Mouse (Mus musculus) bone marrow, adult 2 months (tissue): ENCODE measurements around the gene Pcyt2. TPM values are rescaled to one million over a fixed set of nuclear protein-coding genes. Genes with fewer than 3 reads are reported as not detected.

ENCODE experiments used
- H3K27ac ChIP-seq: fragments of 200-500 bp; 2 replicates; pipeline ENCODE4 v1.5.1; 2012; ENCODE audit warnings: low read depth, mild to moderate bottlenecking, control low read depth, inconsistent platforms, low read length; ENCODE audit not compliant: control insufficient read depth, poor library complexity, insufficient read depth
- H3K4me1 ChIP-seq: fragments of 200-500 bp; 2 replicates; pipeline ENCODE4 v1.6.1; 2011; ENCODE audit warnings: low read length; ENCODE audit not compliant: control insufficient read depth, insufficient read depth
- H3K4me3 ChIP-seq: fragments of 200-500 bp; replicated peaks from 2 replicates; pipeline ENCODE3; 2011; ENCODE audit warnings: mild to moderate bottlenecking, low read depth, low read length, control low read depth; ENCODE audit not compliant: control insufficient read depth
- CTCF ChIP-seq: fragments of 200-500 bp; IDR thresholded peaks from 2 replicates; pipeline ENCODE4 v1.5.1; 2011; ENCODE audit warnings: low read length, control low read depth; ENCODE audit not compliant: control insufficient read depth, insufficient read depth
- POLR2A ChIP-seq: fragments of 200-500 bp; IDR thresholded peaks from 2 replicates; pipeline ENCODE4 v1.6.1; 2011; ENCODE audit warnings: low read depth, mild to moderate bottlenecking, control low read depth, low read length, borderline replicate concordance; ENCODE audit not compliant: control insufficient read depth
- WGBS: fragments of 180-500 bp; shearing (Covaris S2); methylation state at CpG from one replicate; pipeline ENCODE4 v1.1.7; 2018; 5-methylcytosine and 5-hydroxymethylcytosine counted together
- polyA plus RNA-seq: library from polyadenylated mRNA; stranded (reverse); fragments of >200 nt; gene quantifications from 2 replicates; pipeline ENCODE4 v1.2.4, GENCODE M21; 2011; ENCODE audit warnings: low replicate concordance; ENCODE audit not compliant: missing spikeins, insufficient read depth, insufficient read length

The Pcyt2 gene
- polyA plus RNA-seq, 1 experiment: 46.8 TPM

GRCm38 (mm10) chr11:120659509-120660300 lies 42.0 kb upstream of the Pcyt2 start:
- no peak for TF ChIP-seq POLR2A
- TF ChIP-seq CTCF: no peak
- H3K4me1 ChIP-seq: no peaks in the 10 kb centered on the region
- 6% methylated on average over 50 of the region's 50 CpGs for WGBS

GRCm38 (mm10) chr11:120658876-120659410 lies 41.2 kb upstream of the Pcyt2 start:
- Histone ChIP-seq H3K27ac (no peak overlapping the region), H3K4me1 (no peaks in the 10 kb centered on the region), H3K4me3 (no peak overlapping the region)
- 3% methylated on average over 24 of the region's 24 CpGs for WGBS
- TF ChIP-seq CTCF (peak; percentile 79), POLR2A (no peak)

More at GRCm38 (mm10) chr11:120659509-120660300, 42.0 kb upstream of the Pcyt2 start:
- Histone ChIP-seq H3K4me3 (no peak overlapping the region), H3K27ac (no peak overlapping the region)

GRCm38 (mm10) chr11:120657301-120657700 lies 39.6 kb upstream of the Pcyt2 start:
- TF ChIP-seq POLR2A (no peak), CTCF (no peak)
- Histone ChIP-seq H3K27ac (no peak overlapping the region), H3K4me3 (no peak overlapping the region), H3K4me1 (no peaks in the 10 kb centered on the region)
- WGBS: 86% methylated on average over 4 of the region's 4 CpGs

GRCm38 (mm10) chr11:120654741-120655140 lies 37.0 kb upstream of the Pcyt2 start:
- Histone ChIP-seq H3K4me3 (no peak overlapping the region), H3K4me1 (no peaks in the 10 kb centered on the region), H3K27ac (no peak overlapping the region)
- 77% methylated on average over 3 of the region's 3 CpGs for WGBS
- TF ChIP-seq CTCF: no peak
- no peak for TF ChIP-seq POLR2A

GRCm38 (mm10) chr11:120651872-120652271 lies 34.1 kb upstream of the Pcyt2 start:
- TF ChIP-seq POLR2A: no peak
- peak; percentile 32; the same call in 1 of the 2 replicates for TF ChIP-seq CTCF
- Histone ChIP-seq H3K4me3 (no peak overlapping the region), H3K4me1 (no peaks in the 10 kb centered on the region; the same call in 1 of the 2 replicates), H3K27ac (no peak overlapping the region)
- 77% methylated on average over 3 of the region's 3 CpGs for WGBS

GRCm38 (mm10) chr11:120648001-120648476 lies 30.3 kb upstream of the Pcyt2 start, which contains the start of gene Myadml2:
Gene Myadml2, minus strand, starts transcription at chr11:120648158.
- TF ChIP-seq CTCF: no peak
- no peak for TF ChIP-seq POLR2A
- 8% methylated on average over 13 of the region's 13 CpGs for WGBS
- peaks cover under 1% of the 10 kb centered on the region; the same call in 1 of the 2 replicates for H3K4me1 ChIP-seq
- H3K27ac ChIP-seq: peak within 1 kb of the TSS; percentile 77
- peak within 1 kb of the TSS; percentile 38 for H3K4me3 ChIP-seq

GRCm38 (mm10) chr11:120647047-120647830 lies 29.5 kb upstream of the Pcyt2 start:
- peak overlapping the region; percentile 49 for H3K27ac ChIP-seq
- TF ChIP-seq CTCF (no peak), POLR2A (no peak)
- WGBS: 85% methylated on average over 35 of the region's 35 CpGs
- H3K4me3 ChIP-seq: no peak overlapping the region
- H3K4me1 ChIP-seq: peaks cover 3% of the 10 kb centered on the region; the same call in 1 of the 2 replicates
